Mouse (Mus musculus): ENCODE measurements at regions not wholly inside any gene's neighbourhood (a gene's known extent, or its start where the extent isn't known, plus 50 kb on each side); places are given as distances from the start of the nearest gene placed in this dataset.

- no peak for DNase-seq (ENCODE audit: low read depth)
These were observed 60.4 kb downstream of the Dact1 start for GRCm38 (mm10) chr12:71370091-71370490.

DNA sequence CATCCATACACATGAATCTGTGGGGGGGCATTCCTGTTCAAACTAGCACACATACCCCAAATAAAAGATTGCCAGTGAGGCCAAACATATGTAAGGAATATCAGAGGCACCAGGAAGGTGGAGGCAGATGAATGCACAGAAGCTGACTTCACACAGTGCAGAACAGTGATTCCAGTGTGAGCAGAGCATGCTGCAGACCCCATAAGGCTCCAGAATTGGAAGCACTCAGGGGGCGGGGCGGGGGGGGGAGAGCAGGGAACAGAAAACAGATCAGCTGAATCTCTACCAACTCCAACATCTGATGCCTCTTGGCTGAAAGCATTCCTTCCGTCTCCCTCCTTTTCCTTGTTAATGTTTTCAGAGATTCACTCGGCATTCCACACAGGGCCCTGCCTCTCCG is 62.3 kb downstream of the Dact1 start:
- DNase-seq (ENCODE audit: low read depth): no peak

GRCm38 (mm10) chr12:71373633-71374032 is 63.9 kb downstream of the Dact1 start:
- DNase-seq (ENCODE audit: low read depth): no peak

GRCm38 (mm10) chr12:71376446-71376845 is 66.8 kb downstream of the Dact1 start:
- no peak for DNase-seq (ENCODE audit: low read depth)

GRCm38 (mm10) chr12:71376966-71377365 is 67.3 kb downstream of the Dact1 start:
- no peak for DNase-seq (ENCODE audit: low read depth)

DNA sequence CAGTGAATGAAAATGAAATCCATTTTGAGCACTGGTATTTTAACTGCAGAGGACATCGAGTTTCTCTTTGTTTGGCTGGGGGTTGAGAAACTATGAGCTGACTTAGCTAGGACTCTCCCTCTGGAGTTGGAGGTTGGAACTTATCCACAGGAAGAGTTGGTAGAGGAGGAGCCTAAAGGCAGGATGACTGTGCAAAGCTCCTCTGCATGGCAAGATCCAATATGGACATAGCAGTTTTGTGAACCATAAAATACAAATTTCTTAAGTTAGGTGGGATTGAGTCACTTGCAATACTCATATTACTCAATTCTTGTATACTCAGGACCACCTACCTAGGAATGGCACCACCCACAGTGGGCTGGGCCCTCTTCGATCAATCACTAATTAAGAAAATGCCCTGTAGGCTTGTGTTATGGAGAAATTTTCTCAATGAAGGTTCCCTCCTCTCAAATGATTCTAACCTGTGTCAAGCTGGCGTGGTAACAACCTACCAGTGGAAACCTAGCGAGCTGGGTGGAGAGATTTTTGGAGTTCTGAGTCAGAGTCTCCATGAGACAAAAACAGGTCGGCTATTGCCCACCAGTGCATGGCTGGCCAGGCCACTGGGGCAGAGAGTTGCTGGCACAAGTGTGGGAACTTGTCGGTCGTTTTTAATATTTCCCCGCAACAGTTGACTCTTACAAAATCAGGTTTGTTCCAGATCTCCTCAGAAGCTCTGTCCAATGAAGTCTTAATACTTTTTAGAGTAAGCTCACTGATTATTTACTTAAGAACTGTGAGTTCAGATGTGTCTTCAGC is 70.1 kb downstream of the Dact1 start:
- no peak for DNase-seq (ENCODE audit: low read depth)

GRCm38 (mm10) chr12:71380424-71380761 is 70.7 kb downstream of the Dact1 start:
- DNase-seq (ENCODE audit: low read depth): no peak

GRCm38 (mm10) chr12:71386251-71386650 is 76.6 kb downstream of the Dact1 start:
- DNase-seq (ENCODE audit: low read depth): no peak

- no peak for DNase-seq (ENCODE audit: low read depth)
These were observed 81.8 kb downstream of the Dact1 start for GRCm38 (mm10) chr12:71391481-71391880.

GRCm38 (mm10) chr12:71393752-71394151 is 84.1 kb downstream of the Dact1 start:
- no peak for DNase-seq (ENCODE audit: low read depth)

GRCm38 (mm10) chr12:71397456-71397855 is 87.8 kb downstream of the Dact1 start:
- DNase-seq (ENCODE audit: low read depth): no peak

- DNase-seq (ENCODE audit: low read depth): no peak
These were observed 89.0 kb downstream of the Dact1 start for GRCm38 (mm10) chr12:71398701-71399100.

- DNase-seq (ENCODE audit: low read depth): no peak
These were observed 90.5 kb downstream of the Dact1 start for GRCm38 (mm10) chr12:71400201-71400600.

- no peak for DNase-seq (ENCODE audit: low read depth)
These were observed 92.1 kb downstream of the Dact1 start for GRCm38 (mm10) chr12:71401621-71402416.

DNA sequence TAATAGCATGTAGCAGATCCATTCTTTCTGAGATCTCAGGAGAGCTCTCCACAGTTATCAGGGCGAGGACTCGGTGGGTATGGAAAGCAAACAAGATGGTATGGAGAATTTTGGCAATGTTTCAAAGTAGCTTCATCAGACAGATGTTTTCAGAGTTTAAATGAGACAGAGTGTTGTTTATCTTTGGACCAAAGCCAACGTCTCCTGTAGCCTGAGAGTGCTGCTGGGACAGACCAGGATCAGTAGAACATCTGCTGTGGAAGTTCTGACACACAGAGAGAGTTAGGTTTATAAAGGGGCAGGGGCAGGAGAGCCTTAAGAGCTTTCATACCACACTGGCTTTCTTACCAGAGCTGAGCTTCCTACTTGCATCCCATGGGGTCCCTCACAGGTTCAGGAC is 97.6 kb downstream of the Dact1 start:
- DNase-seq (ENCODE audit: low read depth): no peak

DNA sequence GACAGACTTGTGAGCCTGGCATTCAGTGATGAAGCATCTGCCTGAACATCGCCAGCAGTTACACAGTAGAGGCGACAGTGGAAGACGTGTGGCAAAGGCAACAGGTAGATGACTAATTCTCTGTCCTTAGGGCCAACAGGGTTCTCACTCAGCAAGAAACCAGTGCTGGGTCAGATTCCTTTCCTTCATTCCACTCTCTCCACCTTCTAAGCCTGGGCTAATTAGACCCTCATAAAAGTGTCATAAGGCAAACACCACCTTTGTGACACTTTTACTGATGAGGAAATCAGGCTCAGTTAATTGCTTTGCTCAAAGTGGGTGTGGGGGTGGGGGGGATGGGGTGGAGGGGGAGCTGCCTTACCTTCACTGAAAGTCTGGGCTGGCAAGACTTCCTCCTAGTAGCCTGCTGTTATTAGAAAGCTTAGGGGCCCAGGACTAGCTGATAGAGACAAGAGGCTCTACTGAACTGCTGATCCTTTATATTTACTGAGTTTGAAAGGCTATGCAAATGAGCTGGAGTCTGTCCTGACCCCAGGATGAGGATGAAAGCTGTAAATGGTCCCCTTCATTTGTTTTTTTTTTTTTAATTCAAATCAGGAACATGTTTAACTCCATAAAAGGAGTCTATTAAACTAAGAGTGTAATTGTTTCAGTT is 98.8 kb downstream of the Dact1 start:
- DNase-seq (ENCODE audit: low read depth): no peak

GRCm38 (mm10) chr12:71412331-71412730 is 102.6 kb downstream of the Dact1 start:
- no peak for DNase-seq (ENCODE audit: low read depth)

- DNase-seq (ENCODE audit: low read depth): no peak
These were observed 107.3 kb downstream of the Dact1 start for GRCm38 (mm10) chr12:71416968-71417367.

DNA sequence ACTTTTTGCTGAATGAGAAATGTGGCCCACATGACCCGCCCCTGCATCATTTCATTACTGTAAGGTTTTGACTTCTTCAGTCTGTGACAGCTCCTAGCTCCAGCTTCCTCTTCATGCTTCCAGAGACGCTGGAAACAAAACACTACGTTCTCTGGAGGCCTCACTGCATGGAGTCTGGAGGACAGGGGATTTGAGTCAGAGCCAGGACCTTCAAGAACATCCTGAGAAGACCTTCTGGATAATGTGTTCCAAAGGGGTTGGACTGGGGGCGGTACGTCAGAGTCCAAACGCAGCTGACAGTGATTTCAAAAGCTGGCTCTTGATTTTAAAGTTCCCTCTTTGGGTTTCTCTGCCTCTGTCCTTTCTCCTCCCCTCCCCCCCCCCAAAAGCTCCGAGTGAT is 108.5 kb downstream of the Dact1 start:
- no peak for DNase-seq (ENCODE audit: low read depth)

GRCm38 (mm10) chr12:71419161-71419560 is 109.5 kb downstream of the Dact1 start:
- DNase-seq (ENCODE audit: low read depth): no peak

- no peak for DNase-seq (ENCODE audit: low read depth)
These were observed 116.5 kb downstream of the Dact1 start for GRCm38 (mm10) chr12:71426023-71426719.

GRCm38 (mm10) chr12:71427974-71428373 is 118.3 kb downstream of the Dact1 start:
- no peak for DNase-seq (ENCODE audit: low read depth)
